Mouse (Mus musculus) retina, embryonic 14.5 days (tissue): Measurements from ENCODE around the gene Gng10.

ENCODE experiments used
- DNase-seq: peaks from one replicate; pipeline ENCODE4 v3.0.0-alpha.2; 2015; ENCODE audit warnings: low spot score

Gng10 gene

DNA sequence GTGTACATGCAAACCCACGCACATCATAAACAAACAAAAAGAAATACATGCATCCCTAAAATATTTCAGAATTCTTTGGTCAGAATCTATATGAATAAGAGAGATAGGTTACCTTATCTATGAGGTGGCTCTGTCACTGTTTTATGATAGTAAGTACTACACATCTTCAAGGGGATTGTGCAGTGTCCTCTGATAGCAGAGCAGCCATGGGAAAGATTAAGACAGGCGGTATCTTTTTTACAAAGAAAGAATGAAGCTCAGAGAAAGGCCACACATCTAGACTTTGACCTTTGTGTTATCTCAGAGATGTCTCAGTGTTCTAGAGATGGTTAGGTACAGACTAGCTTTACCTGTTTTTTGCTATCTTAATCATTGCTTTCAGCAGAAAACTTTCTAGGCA, 18.0 kb upstream of the Gng10 start:
- no peak for DNase-seq

DNA sequence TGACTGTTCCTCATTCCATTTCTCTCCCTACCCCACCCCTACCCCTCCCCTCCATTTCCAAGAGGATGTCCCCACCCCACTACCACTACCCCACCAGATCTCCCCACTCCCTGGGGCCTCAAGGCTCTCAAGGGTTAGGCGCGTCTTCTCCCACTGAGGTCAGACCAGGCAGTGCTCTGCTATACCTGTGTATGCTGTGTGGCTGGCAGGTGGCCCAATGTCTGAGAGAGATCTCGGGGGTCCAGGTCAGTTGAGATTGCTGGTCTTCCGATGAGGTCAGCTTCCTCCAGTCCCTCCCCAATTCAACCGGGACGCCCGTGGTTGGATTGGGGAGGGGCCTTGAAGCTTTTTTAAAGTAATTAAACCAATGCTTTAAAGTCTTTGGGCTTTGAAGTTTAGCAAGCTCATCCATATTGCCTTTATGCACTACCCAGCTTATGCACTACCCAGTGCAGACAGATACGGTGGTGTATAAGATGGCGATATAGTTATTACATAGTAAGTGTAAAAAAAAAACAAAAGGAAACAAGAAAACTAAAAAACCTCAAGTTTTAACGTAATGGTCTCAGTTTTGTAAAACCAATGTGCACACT, 467 bp upstream of the Gng10 start:
- DNase-seq, result peak; percentile 3

DNA sequence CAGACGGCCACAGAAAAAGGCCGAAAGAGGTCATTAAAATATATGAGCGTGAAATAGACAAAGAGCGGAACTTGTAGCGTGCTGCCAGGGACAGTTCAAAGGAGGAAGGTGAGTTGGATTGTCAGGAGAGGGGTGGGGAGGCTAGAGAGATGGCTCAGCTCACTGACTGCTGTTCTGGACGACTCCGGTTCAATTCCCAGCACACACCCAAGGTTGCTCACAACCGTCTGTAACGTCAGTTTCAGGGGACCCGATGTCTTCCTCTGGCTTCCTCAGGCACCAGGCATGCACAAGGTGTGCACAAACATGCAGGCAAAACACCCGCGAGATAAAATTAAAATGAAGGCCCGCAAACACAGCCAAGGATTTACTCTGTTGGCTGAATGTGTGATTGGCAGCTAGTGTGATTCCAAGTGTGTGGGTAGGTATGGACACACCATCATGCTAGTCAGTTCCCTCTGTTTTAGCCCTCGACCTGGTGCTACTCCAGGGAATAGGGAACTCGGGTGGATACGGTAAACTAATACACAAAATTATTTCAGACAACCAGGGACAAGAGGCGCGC, 980 bp downstream of the Gng10 start:
- DNase-seq, result peak; percentile 3

DNA sequence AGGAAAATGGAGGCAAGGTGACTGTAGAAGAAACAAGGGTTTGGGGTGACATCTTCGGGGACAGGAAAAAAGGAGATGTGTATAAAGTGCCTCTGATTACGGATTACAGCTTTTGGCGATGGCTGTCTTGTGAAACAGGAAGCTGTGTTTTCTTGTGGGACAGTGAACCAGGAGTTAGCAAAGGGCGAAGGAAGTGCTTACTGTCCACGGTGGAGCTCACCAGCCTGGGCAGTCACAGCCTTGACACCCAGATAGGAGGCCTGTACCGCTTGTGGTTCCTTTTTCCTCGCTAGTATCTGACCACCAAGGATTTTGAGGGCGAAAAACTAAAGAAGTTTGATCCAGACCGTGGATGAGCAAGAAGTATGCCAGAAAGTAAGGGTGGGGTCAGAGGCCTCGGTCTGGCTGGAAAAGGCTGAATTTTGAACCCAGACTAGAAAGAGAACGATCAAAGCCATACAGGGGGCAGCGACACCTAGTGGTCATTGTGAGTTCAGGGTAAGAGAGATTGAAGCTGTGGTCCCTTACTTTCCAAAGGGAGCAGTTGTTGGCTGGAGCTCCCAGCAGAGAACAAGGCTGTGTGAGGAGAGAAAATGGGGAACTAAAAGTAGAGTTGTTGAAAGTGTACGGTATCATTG, 1.7 kb downstream of the Gng10 start:
- peak; percentile 92 for DNase-seq

DNA sequence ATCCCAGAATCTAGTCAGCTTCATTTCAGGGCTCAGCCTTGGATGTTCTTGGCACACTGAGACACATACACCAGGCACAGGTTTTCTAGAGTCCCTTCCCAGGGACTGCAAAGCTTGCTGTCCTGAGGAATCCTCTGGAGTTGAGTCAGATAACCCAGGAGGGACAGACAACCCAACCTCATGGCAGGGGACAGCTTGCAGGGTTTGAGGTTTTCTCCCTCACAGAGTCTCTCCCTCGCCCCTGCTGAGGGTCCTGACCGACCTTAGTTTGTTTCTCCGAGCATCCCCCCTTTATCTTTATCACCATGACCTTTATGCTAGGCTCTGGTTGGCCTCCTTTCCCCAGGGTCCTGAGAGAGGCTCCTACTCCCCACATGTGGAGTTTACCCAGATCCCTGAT, 2.6 kb downstream of the Gng10 start:
- DNase-seq, result no peak

DNA sequence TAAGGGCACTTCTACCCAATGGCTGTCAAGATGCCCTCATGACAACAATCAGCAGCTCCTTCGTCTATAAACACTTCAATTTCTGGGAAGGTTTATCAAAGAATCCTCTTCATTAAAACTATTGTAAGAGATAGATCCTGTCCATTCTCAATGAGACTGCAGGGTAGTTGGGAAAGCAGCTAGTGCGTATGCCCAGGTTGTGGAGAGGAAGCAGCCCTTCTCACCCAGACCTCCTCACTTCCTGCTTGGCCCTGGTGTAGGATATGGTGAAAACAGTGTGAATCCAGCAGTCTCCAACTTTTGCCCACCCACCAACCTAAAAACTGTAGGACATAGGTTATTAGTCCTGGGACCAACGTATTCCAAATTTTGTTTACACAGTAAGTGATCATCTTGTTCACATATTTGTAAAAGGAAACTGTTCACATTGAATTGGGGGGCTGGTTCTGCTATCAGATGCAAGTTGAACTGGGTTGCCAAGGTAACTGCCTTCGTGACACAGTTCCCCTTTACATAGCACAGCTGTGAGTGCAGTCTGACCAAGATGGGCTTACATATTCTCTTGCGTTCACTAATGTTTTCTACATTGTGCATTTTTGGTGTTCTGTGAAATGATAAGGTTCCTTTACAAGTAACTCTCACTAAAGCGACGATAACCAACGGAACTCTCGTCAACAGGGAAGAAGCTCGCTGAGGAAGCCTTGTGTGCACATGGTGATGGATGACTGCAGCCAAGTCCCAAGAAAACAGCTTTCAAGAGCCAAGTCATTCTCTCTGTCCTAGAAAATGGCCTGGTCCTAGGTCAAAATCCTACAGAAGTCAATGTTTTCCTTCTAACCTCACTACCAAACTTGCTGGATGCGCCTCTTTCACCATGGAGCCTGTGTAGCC, 5.8 kb downstream of the Gng10 start:
- no peak for DNase-seq

DNA sequence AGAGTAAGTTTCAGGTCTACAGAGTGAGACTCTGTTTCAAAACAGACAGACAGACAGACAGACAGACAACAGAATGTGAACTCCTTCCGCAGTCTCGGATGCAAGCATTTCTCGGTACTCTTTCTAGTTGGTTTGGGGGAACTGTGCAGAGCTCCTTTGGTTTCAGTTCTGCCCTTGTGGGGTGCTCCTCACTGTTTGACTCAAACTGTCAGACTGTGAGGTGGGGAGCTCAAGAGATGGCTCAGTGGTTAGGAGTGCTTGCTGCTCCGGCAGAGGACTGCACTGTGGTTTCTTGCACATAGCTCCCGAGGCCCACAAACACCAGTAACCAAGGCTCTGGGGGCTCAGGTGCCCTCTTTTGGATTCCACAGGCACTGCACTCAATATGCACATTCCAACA, 8.2 kb downstream of the Gng10 start:
- DNase-seq, result no peak

DNA sequence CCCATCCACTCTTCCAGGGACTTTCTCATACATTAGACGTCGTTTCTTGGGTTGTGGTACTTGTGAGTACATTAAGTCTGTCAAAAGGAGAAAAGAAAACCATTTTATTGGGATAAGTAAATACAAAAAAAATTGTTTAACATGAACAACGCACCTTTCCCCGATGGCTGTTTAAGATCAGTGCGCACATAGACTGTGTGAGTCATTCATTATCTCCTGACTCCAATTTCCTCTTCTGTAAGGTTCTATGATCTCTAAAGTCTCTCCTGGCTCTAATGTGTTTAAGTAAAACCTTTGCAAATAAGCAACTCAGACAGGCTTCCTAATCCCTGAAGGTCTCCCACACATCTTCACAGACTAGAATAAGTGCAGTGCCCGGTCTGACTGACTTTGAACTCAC, 9.0 kb downstream of the Gng10 start:
- no peak for DNase-seq

DNA sequence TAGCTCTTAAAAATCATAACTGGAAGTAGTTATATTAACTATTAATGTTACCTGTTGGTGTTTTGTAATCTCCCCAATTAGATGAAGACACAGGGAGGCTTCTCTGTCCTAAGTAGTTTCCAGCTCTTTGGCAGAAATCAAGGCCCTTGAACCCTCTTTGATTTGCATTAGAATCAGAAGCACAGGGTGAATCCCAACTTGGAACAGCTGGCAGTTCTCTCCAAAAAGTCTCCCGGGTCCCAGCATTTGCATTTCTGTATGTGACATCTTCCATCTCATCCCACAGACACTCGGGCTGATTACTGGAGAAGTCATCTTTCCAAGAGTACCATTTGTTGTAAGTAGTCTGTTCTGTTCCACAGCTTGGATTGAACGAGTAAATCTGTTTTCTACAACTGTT, 12.3 kb downstream of the Gng10 start:
- no peak for DNase-seq

DNA sequence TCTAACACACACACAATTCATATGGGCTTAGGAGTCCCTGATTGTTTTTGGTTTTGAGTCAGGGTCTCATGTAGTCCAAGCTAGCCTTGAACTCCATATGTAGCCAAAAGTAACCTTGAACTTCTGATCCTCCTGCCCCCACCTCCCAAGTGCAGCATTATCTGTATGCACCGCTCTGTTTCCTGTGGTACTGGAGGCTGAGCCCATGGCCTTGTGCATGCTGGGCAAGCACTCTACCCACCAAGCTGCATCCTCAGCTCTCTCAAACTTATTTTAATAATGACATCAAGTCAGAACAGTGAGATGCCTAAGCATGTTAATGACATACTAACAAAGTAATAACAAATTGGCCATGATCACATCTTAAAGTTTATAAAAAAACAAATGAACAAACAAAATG, 16.2 kb downstream of the Gng10 start:
- no peak for DNase-seq

DNA sequence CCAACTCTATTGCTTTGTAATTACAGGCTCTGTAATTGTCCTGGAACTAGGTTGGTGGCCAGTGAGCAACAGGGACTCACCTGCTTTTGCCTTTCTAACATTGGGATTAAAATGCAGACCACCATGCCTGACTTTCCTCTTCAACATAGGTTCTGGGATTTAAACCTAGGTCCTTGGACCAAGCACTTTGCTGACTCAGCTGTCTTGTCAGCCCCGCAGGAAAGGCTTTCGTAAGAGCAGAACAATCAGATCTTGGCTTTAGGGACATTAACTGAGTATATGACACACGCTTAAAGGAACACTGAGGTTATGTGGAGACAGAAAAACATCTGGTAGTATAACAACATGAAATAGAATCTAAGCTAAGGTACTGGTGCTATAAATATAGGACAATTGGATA, 23.0 kb downstream of the Gng10 start:
- no peak for DNase-seq

DNA sequence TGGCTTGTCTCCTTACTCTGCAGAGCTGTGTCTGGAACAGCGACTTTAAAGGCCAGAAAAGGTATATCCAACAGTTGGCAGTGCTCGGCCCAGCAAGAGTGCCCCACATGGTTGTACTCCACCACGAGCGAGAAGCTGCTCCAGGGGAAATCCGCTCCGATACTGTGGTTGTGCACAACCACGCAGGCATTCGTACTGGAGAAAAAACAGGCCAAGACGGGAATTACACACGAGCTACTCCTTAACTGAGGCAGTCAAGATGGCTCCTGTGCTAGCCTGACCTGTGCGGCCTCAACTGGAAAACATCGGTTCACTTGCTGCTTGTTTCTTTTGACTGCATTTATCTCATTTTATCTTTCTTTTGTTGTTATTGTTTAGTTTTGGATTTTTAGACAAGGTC, 27.6 kb downstream of the Gng10 start:
- no peak for DNase-seq

DNA sequence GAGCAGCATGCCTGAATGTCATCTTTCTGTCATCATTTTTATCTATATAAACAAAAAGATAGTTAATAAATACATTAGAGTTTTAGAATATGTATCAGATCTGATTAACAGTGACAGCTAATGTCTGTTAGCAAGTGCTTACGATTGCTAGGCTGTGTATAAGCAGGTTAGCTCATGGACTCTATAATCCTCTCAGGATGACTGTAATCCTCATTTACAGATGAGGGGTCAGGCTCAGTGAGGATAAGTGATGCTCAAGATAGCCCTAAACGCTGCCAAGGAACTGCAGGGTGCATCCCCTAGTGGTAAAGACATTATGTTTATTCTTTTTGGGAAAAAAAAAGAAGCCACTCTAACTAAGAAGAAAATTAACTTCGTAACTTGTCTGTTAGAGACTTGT, 34.4 kb downstream of the Gng10 start:
- DNase-seq, result peak; percentile 32

DNA sequence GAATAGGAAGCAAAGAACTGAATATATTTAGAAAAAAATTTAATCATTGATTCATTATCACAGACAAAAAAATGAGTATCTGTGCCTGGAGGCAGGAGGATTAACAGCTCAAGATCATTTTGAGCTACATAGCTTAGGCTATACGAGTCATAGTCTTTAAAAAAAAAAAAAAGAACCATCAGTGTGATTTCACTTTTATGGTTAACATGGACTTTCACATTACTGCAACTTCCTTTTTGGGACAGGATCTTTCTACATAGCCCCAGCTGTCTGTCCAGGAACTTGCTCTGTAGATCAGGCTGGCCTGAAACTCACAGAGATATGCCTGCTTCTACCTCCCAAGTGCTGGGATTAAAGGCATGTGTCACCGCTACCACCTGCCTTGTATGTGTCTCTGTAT, 48.5 kb downstream of the Gng10 start:
- no peak for DNase-seq

DNA sequence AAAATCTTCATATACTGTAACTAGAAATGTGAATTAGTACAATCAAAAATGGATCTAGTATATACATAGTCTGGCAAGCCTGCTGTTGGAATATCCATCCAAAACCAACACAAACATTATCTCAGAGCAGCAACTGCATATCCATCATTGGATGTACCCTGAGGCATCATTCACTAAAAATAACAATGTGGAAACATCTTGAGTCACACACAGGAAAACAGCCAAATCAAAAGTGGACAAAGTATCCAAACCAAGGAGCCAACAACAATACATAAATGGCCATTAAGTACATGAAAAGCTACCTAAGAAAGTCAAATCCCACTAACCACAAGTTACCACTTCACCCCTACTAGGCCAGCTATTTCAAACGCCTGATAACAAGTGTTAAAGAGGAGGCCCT, 54.5 kb downstream of the Gng10 start:
- no peak for DNase-seq
